Mouse (Mus musculus) heart, adult 18-20 months (tissue): ENCODE results near the gene Gm2056. TPM values are rescaled to one million over a fixed set of nuclear protein-coding genes. Genes with fewer than 3 reads are reported as not detected.
"Not testable (repeated sequence)": the region's sequence is repeated elsewhere in the genome, so short reads cannot be mapped to it uniquely, and the experiment has no call there.

Source experiments
- DNase-seq, 2 experiments: peaks; one replicate each; pipeline ENCODE4 v3.0.0; 2021 to 2022; ENCODE audit warnings: mixed read lengths in 1 of 2
- long read RNA-seq, 2 experiments: library from polyadenylated mRNA; stranded (forward); transcript quantifications; one replicate each; pipeline ENCODE4 v2.0.0; 2021
- total RNA-seq, 2 experiments: library from RNA; stranded (reverse); gene quantifications; 2 replicates each; pipeline ENCODE4 v1.2.3; 2021

Gm2056 gene
- not detected for total RNA-seq
- long read RNA-seq, experiment 1, result 0 reads
- long read RNA-seq, experiment 2, result 0 reads

DNA sequence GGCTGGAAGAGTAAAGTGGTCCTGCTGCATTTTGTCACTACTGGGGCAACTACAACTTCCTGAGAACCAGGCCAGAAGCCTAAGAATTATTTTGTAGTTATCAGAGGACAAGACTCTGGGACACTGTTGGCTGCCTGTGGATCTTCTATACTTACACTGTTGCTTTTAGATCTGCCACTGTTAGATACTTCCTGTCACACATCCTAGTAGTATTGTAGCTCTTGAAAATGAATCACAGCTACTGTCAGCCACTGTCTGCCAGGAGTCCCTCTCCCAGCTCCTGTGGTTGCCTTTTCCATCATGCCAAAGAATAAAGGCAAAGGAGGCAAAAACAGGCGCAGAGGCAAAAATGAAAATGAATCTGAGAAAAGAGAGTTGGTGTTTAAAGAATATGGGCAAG lies at the start of gene Gm2056:
TSS of gene Gm2056 (plus strand) at position 301 of the 400 bp plus-strand sequence.
- not testable (repeated sequence) for DNase-seq

DNA sequence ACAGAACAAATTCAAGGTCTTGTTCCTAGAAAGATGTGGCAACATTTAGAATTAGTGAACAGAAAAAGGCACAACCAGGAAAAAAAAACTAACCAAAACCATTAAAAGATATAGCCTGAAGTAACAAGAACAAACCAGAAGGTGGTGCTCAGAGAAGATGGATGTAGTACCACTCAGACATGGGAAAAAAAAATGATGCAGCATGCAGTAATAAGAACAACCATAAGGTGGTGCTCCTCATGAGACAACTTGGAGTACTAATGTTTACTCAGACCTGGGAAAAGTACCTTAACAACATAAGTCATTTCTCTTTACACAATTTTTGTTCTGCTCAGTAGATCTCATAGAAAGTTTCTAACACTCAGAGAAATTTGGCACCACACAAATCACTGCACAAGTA lies 42.8 kb upstream of the Gm2056 start:
- DNase-seq, result not testable (repeated sequence)

DNA sequence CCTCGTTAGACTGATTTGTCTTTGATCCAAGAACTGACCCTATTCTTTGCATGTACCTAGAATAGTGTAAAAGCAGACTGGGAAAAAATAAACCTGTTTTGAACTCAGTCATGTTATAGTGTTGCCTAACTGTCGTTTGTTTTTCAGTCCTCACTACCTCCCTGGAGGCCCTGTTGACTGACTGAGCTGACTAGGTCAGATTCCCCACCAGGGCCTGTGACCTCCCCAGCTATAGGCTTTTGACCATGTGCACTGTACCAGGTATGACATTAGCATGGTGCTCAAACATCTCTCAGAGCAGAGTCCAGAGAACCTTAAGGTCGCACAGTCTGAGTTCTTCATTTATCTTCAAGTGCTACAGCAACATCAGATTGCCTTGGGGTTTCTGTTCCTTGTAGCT lies 22.7 kb upstream of the Gm2056 start:
- DNase-seq, result not testable (repeated sequence)

DNA sequence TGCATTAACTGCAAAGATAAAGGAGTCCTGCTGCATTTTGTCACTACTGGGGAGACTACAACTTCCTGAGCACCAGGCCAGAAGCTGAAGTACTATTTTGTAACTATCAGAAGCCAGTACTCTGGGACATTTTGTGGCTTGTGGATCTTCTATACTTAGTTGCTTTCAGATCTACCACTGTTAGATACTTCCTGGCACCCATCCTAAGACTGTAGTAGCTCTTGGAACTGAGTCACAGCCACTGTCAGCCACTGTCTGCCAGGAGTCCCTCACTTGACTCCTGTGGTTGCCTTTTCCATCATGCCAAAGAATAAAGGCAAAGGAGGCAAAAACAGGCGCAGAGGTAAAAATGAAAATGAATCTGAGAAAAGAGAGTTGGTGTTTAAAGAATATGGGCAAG lies 15.3 kb upstream of the Gm2056 start, which contains the start of gene Gm2075:
TSS of gene Gm2075 (plus strand) at position 301 of the 400 bp plus-strand sequence.
- DNase-seq, result not testable (repeated sequence)

DNA sequence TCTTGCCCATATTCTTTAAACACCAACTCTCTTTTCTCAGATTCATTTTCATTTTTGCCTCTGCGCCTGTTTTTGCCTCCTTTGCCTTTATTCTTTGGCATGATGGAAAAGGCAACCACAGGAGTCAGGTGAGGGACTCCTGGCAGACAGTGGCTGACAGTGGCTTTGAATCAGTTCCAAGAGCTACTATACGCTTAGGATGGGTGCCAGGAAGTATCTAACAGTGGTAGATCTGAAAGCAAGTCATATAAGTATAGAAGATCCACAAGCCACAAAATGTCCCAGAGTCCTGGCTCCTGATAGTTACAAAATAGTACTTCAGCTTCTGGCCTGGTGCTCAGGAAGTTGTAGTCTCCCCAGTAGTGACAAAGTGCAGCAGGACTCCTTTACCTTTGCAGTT lies 8.1 kb upstream of the Gm2056 start, which contains the start of gene Gm6803:
TSS of gene Gm6803 (minus strand) at position 101 of the 400 bp plus-strand sequence.
- not testable (repeated sequence) for DNase-seq

DNA sequence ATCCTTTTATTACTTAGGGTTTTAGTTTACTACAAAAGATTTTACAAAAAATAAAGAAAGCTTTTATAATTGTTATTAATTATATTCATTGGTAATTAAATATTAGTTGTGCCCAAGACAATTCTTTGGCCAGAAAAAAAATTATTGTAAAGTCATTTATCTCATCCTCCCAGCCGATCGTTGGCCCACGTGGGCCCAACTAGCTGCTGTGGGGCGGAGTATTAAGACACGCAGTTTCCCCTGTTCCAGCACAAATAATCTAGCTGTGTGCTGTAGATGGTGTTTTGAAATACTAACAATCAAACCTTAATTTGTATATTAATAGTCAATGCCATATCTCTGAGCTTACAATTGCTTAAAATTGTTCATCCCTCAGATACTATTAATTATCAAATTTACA lies 5.4 kb downstream of the Gm2056 start:
- DNase-seq, result not testable (repeated sequence)

DNA sequence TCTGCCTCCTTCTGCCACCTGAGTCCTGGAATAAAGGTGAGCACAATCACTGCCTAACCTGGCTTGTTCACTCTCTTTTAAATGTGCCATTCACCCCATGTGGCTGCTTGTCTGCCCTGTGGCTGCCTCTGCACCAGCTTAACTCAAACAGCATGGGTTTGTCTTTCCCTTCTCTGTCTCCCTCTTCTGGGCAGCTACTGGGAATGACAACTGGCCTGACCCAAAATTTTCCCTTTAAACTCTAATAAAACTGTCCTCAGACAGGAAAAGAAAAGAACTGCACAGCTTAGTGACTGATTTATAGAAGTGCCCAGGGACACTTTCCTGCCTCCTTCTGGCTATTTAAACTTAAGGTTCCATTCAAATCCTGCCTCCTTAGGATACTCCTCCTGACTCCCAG lies 12.3 kb downstream of the Gm2056 start:
- not testable (repeated sequence) for DNase-seq

DNA sequence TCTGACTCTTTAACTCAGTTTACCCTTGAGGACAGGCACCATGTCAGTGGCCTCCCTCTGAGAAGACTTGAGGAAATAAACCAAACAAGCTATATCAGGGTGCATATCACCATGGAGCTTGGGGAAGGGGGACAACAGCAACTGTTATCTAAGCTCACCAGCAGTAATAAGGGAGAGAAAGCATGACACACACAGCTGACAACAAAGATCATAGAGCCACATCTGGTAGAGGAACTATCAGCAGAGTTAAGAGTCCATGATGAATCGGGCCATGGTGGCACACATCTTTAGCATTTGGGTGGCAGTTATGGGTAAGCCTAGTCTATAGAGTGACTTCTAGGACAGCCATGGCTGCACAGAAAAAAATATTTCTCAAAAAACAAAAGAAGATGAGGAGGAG lies 12.9 kb downstream of the Gm2056 start:
- DNase-seq, result not testable (repeated sequence)

DNA sequence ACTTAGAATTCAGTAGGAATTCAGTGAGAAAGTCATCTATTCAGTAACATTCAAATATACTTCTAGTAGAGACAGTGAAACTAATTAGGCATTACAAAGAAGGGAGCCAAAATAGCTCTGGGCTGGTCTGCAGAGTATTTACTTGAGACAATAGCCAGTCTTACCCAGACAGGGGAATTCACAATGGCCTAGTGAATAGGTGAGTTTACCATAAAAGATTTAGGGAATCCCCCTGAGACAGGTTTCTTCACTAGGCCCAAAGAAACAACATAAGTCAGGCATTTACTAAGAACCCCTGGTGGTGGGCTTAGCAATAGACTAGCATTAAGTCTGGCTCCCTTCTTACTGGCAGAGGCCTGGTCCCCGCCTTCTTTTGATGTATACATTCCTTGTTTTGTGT lies 18.4 kb downstream of the Gm2056 start:
- not testable (repeated sequence) for DNase-seq

Other genes with a start within 250 kb of the Gm2056 start
- gene Gm21936, start 231.5 kb upstream of the Gm2056 start, total RNA-seq, result not detected
- not detected for gene BB287469, start 210.4 kb upstream of the Gm2056 start, total RNA-seq
- gene Gm2001, start 184.7 kb upstream of the Gm2056 start, total RNA-seq, result not detected
- gene Gm2016, start 152.9 kb upstream of the Gm2056 start, total RNA-seq, result not detected
- not detected for gene Gm2022, start 131.6 kb upstream of the Gm2056 start, total RNA-seq
- gene Gm2035, start 107.1 kb upstream of the Gm2056 start, total RNA-seq, result not detected
- gene Gm2042, start 72.9 kb upstream of the Gm2056 start, total RNA-seq, result not detected
- gene Gm2075, start 15.2 kb upstream of the Gm2056 start, total RNA-seq, result not detected
- gene Gm6803, start 8.2 kb upstream of the Gm2056 start, total RNA-seq, result not detected
- gene Gm16368, start 56.7 kb downstream of the Gm2056 start, total RNA-seq, result not detected
- not detected for gene Gm10436, start 155.1 kb downstream of the Gm2056 start, total RNA-seq
- gene Gm8332, start 223.1 kb downstream of the Gm2056 start, total RNA-seq, result not detected
- gene Gm5662, start 247.5 kb downstream of the Gm2056 start, total RNA-seq, result not detected